Mouse (Mus musculus): ENCODE results near the gene Capn5. TPM values are rescaled to one million over a fixed set of nuclear protein-coding genes. Genes with fewer than 3 reads are reported as not detected.
"Not testable (repeated sequence)": the region's sequence is repeated elsewhere in the genome, so short reads cannot be mapped to it uniquely, and the experiment has no call there.

The Capn5 gene
- 1 to 10 TPM; 3.7 to 7.0 TPM for total RNA-seq (2021)
- long read RNA-seq, experiment 1, partial matches to known transcripts, result 0 of 3 reads
- long read RNA-seq, experiment 1, other reads (novel, unspliced or antisense), result 3 of 3 reads
- long read RNA-seq, experiment 2, partial matches to known transcripts, result 0 of 1 reads
- long read RNA-seq, experiment 2, other reads (novel, unspliced or antisense), result 1 of 1 reads

- peak; percentile 72 to 80 for DNase-seq
These were observed at the start of gene Capn5 for GRCm38 (mm10) chr7:98177929-98178559. Gene Capn5, minus strand, starts transcription at chr7:98178274.

- DNase-seq, result no peak
These were observed 45.7 kb upstream of the Capn5 start for GRCm38 (mm10) chr7:98223796-98224195.

GRCm38 (mm10) chr7:98216713-98217112 lies 38.6 kb upstream of the Capn5 start:
- no peak for DNase-seq

- DNase-seq, result no peak
These were observed 24.9 kb upstream of the Capn5 start for GRCm38 (mm10) chr7:98202946-98203345.

GRCm38 (mm10) chr7:98201493-98202028 lies 23.5 kb upstream of the Capn5 start:
- no peak for DNase-seq

GRCm38 (mm10) chr7:98200396-98200795 lies 22.3 kb upstream of the Capn5 start:
- no peak for DNase-seq

GRCm38 (mm10) chr7:98199381-98199780 lies 21.3 kb upstream of the Capn5 start, which contains the start of gene B3gnt6:
Gene B3gnt6, minus strand, starts transcription at chr7:98199481.
- no peak for DNase-seq

GRCm38 (mm10) chr7:98195151-98195801 lies 17.2 kb upstream of the Capn5 start:
- DNase-seq, result no peak

GRCm38 (mm10) chr7:98194026-98194792 lies 16.1 kb upstream of the Capn5 start:
- DNase-seq, result peak; percentile 30 to 48

- DNase-seq, result peak; percentile 38 to 57
These were observed 15.5 kb upstream of the Capn5 start for GRCm38 (mm10) chr7:98193515-98194025.

- peak; percentile 27 to 60 for DNase-seq
These were observed 13.6 kb upstream of the Capn5 start for GRCm38 (mm10) chr7:98191571-98192250.

GRCm38 (mm10) chr7:98190578-98190977 lies 12.5 kb upstream of the Capn5 start:
- no peak for DNase-seq

GRCm38 (mm10) chr7:98189745-98190144 lies 11.7 kb upstream of the Capn5 start:
- DNase-seq, result no peak

- no peak for DNase-seq
These were observed 10.6 kb upstream of the Capn5 start for GRCm38 (mm10) chr7:98188680-98189079.

- no peak for DNase-seq
These were observed 10.2 kb upstream of the Capn5 start for GRCm38 (mm10) chr7:98188238-98188637.

GRCm38 (mm10) chr7:98187332-98187731 lies 9.3 kb upstream of the Capn5 start:
- DNase-seq, result not testable (repeated sequence)

GRCm38 (mm10) chr7:98186637-98187036 lies 8.6 kb upstream of the Capn5 start:
- DNase-seq, result no peak

GRCm38 (mm10) chr7:98185326-98185725 lies 7.3 kb upstream of the Capn5 start:
- DNase-seq, result peak in 1 of 2 experiments; percentile 8

- DNase-seq, result no peak
These were observed 622 bp upstream of the Capn5 start for GRCm38 (mm10) chr7:98178560-98179231.

GRCm38 (mm10) chr7:98177566-98177928 lies 527 bp downstream of the Capn5 start:
- DNase-seq, result no peak

- no peak for DNase-seq
These were observed 996 bp downstream of the Capn5 start for GRCm38 (mm10) chr7:98177071-98177485.

All from adrenal gland, postnatal 36 days (tissue).